ENCODE assay signal across 8 mouse cellular contexts in the genomic region with DNA sequence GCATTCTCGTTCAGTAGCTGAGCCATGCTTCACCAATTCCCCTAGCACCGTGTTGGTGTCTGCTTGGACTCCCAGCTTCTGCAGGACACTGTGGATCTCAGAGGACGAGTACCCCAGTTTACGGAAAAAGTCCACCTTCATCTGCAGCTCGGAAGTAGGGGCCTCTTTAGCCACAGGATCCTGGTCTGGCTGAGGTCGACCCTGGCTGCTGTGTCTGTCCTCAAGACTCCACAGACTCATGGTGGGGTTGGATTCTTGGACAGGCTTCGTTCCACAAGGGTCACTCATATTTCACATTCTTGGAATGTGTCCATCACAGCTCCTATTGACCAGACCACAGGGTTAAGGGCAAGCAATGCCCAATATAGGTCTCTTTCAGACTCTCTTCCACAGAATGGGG. TPM values are rescaled to one million over a fixed set of nuclear protein-coding genes. Genes with fewer than 3 reads are reported as not detected.
DNase-seq lines count a peak whose midpoint lies in the region; ATAC-seq and TF ChIP-seq lines count a peak whose summit lies in the region.

No protein-coding gene starts in this region.

- peak overlapping the region; percentile 98 for H3K4me2 ChIP-seq in forebrain, embryonic 14.5 days (ENCODE audit: low read length)
- peak overlapping the region; percentile 98 for H3K4me2 ChIP-seq in liver, embryonic 13.5 days

- TF ChIP-seq EP300 in heart, adult 2 months (IDR thresholded peaks at IDR 0.05; ENCODE audit: insufficient read depth, low read depth, low read length): no peak

- peaks cover 35% of the 10 kb centered on the region for H3K79me3 ChIP-seq in C2C12 (ENCODE audit: low read depth)

- H3K27ac ChIP-seq in heart, adult 2 months: peak overlapping the region; percentile 98
- no peak overlapping the region for H3K27ac ChIP-seq in forebrain, embryonic 14.5 days (ENCODE audit: low read depth, low read length)
- H3K27ac ChIP-seq in liver, embryonic 13.5 days: no peak overlapping the region

- no peaks in the 10 kb centered on the region for H3K27me3 ChIP-seq in heart, adult 2 months (ENCODE audit: control insufficient read depth, insufficient read depth, low read length)
- no peaks in the 10 kb centered on the region for H3K27me3 ChIP-seq in C2C12 (ENCODE audit: control insufficient read depth, insufficient read depth, insufficient read length)
- H3K27me3 ChIP-seq in forebrain, embryonic 14.5 days (replicated peaks; ENCODE audit: control insufficient read depth, insufficient read depth, low read length): 0 out of 2 replicates have a peak, but pooled peaks cover 10% of the 10 kb centered on the region
- 0 out of 2 replicates have a peak, but pooled peaks cover 5% of the 10 kb centered on the region for H3K27me3 ChIP-seq in liver, embryonic 13.5 days

- peaks cover 39% of the 10 kb centered on the region for H3K4me1 ChIP-seq in heart, adult 2 months (ENCODE audit: control insufficient read depth, insufficient read depth, low read length)
- peaks cover 10% of the 10 kb centered on the region; the same call in 1 of the 2 replicates for H3K4me1 ChIP-seq in forebrain, embryonic 14.5 days (ENCODE audit: control insufficient read depth, insufficient read depth, low read length)
- peaks cover 73% of the 10 kb centered on the region for H3K4me1 ChIP-seq in liver, embryonic 13.5 days (replicated peaks)

- WGBS in heart, adult 2 months: 68% methylated on average over 7 of the region's 7 CpGs
- WGBS in forebrain, embryonic 14.5 days: 86% methylated on average over 7 of the region's 7 CpGs
- WGBS in liver, embryonic 13.5 days (ENCODE audit: insufficient replicate concordance): 59% methylated on average over 7 of the region's 7 CpGs

- no peaks in the 10 kb centered on the region for H3K79me2 ChIP-seq in heart, adult 2 months (replicated peaks; ENCODE audit: control insufficient read depth, insufficient read depth, low read length)
- peaks cover 47% of the 10 kb centered on the region for H3K79me2 ChIP-seq in C2C12 (ENCODE audit: control insufficient read depth, insufficient read depth)

- H3K36me3 ChIP-seq in heart, adult 2 months (ENCODE audit: control insufficient read depth, insufficient read depth, low read length): no peaks in the 10 kb centered on the region; the same call in 1 of the 2 replicates
- peaks cover 19% of the 10 kb centered on the region for H3K36me3 ChIP-seq in C2C12 (ENCODE audit: control insufficient read depth, insufficient read depth)
- no peaks in the 10 kb centered on the region for H3K36me3 ChIP-seq in forebrain, embryonic 14.5 days (ENCODE audit: control insufficient read depth, insufficient read depth, low read length)
- no peaks in the 10 kb centered on the region for H3K36me3 ChIP-seq in liver, embryonic 13.5 days

- peak overlapping the region; percentile 92 for H3K9ac ChIP-seq in heart, adult 2 months (ENCODE audit: low read depth, low read length)
- no peak overlapping the region for H3K9ac ChIP-seq in forebrain, embryonic 14.5 days (ENCODE audit: low read length)
- H3K9ac ChIP-seq in liver, embryonic 13.5 days: peak overlapping the region; percentile 70; the same call in 1 of the 2 replicates

- no peak for ATAC-seq in forebrain, embryonic 14.5 days
- no peak for ATAC-seq in liver, embryonic 13.5 days (ENCODE audit: low read depth)

- no peak for DNase-seq in heart, adult 2 months
- DNase-seq in heart, adult 18-20 months: no peak
- DNase-seq in forebrain, embryonic 14.5 days (ENCODE audit: low spot score): no peak
- DNase-seq in liver, embryonic 13.5 days: no peak
- no peak for DNase-seq in right cerebral cortex, postnatal 36 days (ENCODE audit: low spot score in 2 of 2)
- DNase-seq in gastrocnemius, postnatal 10 days: no peak
- no peak for DNase-seq in kidney, adult 9 months

- intact Hi-C loops in heart, adult 2 months (cut with DNase I): no loop called here

- H3K4me3 ChIP-seq in heart, adult 2 months: peak overlapping the region; percentile 73
- peak overlapping the region; percentile 72 for H3K4me3 ChIP-seq in C2C12 (ENCODE audit: insufficient read depth, poor library complexity, severe bottlenecking)
- H3K4me3 ChIP-seq in forebrain, embryonic 14.5 days (ENCODE audit: low read depth, low read length): 0 out of 2 replicates have a peak overlapping the region, but pooled peaks have one; percentile 58
- H3K4me3 ChIP-seq in liver, embryonic 13.5 days (replicated peaks): peak overlapping the region; percentile 74

- no peak for TF ChIP-seq POLR2A in heart, adult 2 months (IDR thresholded peaks at IDR 0.05; ENCODE audit: insufficient read depth, low read depth, low read length)

- H3K9me3 ChIP-seq in forebrain, embryonic 14.5 days (replicated peaks; ENCODE audit: control insufficient read depth, low read length): no peaks in the 10 kb centered on the region
- H3K9me3 ChIP-seq in liver, embryonic 13.5 days (replicated peaks): no peaks in the 10 kb centered on the region

- H3ac ChIP-seq in C2C12 (ENCODE audit: control insufficient read depth, insufficient read length, low read depth): peak overlapping the region; percentile 91

- no peak for TF ChIP-seq CTCF in heart, adult 2 months (IDR thresholded peaks at IDR 0.05)
- no peak for TF ChIP-seq CTCF in C2C12 (IDR thresholded peaks at IDR 0.05; ENCODE audit: control insufficient read depth, insufficient read depth, insufficient read length)

TF ChIP-seq in C2C12, 6 proteins besides CTCF, POLR2A, EP300 and RAD21:
- no peak for TF ChIP-seq MYOD1 (IDR thresholded peaks at IDR 0.05; ENCODE audit: control insufficient read depth, insufficient read length, low read depth)

RNA-seq across cellular contexts. Expression of a gene that starts 0.9 kb away (rescaled TPM):
- 1 to 10 TPM; 3.0 to 4.8 TPM for total RNA-seq in heart, adult 2 months (2021)
- polyA plus RNA-seq in heart, adult 2 months (2012; rRNA removed): 5.0 TPM in 2 replicates
- 1 to 10 TPM; 4.0 to 4.1 TPM for total RNA-seq in heart, adult 18-20 months (2021)
- 6.7 TPM for polyA plus RNA-seq in C2C12 (2012; fragmentation: generic; extraction: Trizol)
- polyA plus RNA-seq in forebrain, embryonic 14.5 days (2014; fragmentation: Nextera tagmentation; extraction: Ambion mirVana): 0.14 and 0.32 TPM in 2 replicates
- 0.36 and 0.39 TPM in 2 replicates for polyA plus RNA-seq in liver, embryonic 13.5 days (2015; fragmentation: Nextera tagmentation; extraction: Ambion mirVana)
- total RNA-seq in gastrocnemius, postnatal 10 days (2021): 1 to 10 TPM; 2.0 to 2.2 TPM

RNA-seq across cellular contexts. Expression of a gene that starts 41.8 kb away (rescaled TPM):
- 10 to 100 TPM; 21.2 to 21.6 TPM for total RNA-seq in heart, adult 2 months (2021)
- 15.7 and 17.6 TPM in 2 replicates for polyA plus RNA-seq in heart, adult 2 months (2012; rRNA removed)
- 10 to 100 TPM; 18.3 to 23.4 TPM for total RNA-seq in heart, adult 18-20 months (2021)
- 31.3 TPM for polyA plus RNA-seq in C2C12 (2012; fragmentation: generic; extraction: Trizol)
- 153 and 164 TPM in 2 replicates for polyA plus RNA-seq in forebrain, embryonic 14.5 days (2014; fragmentation: Nextera tagmentation; extraction: Ambion mirVana)
- 25.9 and 32.0 TPM in 2 replicates for polyA plus RNA-seq in liver, embryonic 13.5 days (2015; fragmentation: Nextera tagmentation; extraction: Ambion mirVana)
- total RNA-seq in gastrocnemius, postnatal 10 days (2021): 10 to 100 TPM in 1 of 2 experiments, 1 to 10 TPM in 1; 8.3 to 13.0 TPM
